Mouse (Mus musculus) neutrophil, adult 5-6 weeks (primary cell): ENCODE measurements at regions not wholly inside any gene's neighbourhood (a gene's known extent, or its start where the extent isn't known, plus 50 kb on each side); places are given as distances from the start of the nearest gene placed in this dataset.

Experiments used
- ATAC-seq: fragments of 151-379, 151-347 bp; 2 replicates; pipeline ENCODE4 v1.8.0; 2017; ENCODE audit warnings: mild to moderate bottlenecking, moderate TSS enrichment; ENCODE audit not compliant: insufficient number of reproducible peaks, poor library complexity, low FRiP score, severe bottlenecking; ENCODE audit errors: extremely low read depth

DNA sequence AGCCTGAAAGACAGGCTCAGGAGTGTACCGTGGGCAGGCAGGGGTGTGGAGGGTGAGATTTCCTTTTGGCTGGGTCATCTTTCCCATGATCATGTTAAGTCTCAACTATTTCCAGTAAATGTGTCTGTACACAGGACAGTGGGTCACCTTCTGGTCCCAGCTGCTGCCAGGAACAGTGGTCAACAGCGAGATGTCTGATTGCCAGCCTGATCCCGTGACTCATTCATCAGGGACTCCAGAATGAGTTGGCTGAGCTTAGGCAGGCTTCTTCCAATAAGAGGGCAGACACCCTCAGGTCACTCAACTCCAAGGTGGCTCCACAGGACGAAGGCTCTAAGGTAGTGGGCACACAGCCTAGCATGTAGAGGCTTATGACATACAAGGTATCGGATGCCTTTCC lies 228.9 kb downstream of the Sox9 start:
- ATAC-seq: no peak

DNA sequence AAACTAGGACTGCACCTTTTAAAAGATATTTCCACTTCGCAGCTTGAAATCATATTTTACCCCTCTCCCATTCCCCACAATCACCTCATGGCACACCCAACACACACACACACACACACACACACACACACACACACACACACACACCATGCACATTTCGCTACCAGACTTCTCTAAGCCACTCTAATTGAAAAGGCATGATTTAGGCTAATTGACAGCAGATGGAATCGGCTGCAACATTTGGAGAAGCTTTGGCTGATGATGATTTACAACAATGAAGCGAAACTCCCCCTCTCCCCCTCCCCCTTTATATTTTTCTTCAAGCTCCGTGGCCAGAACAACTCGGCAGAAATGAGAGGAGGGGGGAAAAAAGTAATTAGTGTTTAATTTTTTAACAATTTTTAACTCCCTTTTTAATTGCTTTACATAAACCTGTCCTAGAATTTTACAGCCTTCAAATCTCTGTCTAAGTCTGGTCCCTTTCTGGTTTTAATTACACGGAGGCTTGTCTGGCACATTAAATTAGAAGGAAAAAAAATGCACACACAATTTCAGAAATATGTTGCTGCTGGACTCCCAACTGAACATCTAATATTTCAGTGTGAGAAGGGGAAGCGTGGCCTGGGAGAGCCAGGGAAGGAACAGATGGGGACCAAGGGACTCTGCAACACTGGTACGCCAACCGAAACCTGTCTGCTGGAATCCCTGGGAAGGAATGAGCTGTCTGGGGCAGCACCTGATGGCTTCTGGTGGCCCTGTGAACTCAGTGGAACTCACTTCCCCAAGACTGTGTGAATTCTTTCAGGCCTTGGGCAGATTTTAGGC lies 232.4 kb downstream of the Sox9 start:
- ATAC-seq: no peak

DNA sequence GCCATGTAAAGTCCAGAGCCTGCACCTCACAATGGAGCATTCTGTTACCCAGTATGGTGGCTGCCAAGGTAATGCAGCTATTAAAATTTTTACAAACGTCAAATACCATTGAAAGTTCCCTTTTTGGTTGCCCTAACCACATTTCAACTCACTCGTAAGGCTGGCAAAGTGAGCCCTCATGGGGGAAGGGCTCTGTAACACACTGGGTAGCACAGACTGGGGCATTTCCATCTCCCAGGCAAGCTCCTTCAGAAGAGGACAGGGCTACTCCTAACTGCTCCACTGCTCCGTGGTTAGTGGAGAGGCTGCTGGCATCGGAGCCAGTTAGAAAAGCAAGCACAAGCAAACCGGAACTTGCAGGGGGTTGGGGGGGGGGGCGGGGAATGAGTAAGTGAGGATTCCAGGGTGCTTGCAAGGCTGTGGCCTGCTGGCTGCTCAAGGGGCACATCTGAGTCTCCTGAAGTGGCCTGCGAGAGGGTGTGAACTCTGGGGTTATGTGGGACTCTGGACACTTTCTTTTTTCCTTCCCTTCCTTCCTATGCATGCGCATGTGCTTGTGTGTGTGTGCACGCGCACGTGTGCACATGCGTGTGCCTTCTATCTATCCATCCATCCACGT lies 233.8 kb downstream of the Sox9 start:
- no peak for ATAC-seq

DNA sequence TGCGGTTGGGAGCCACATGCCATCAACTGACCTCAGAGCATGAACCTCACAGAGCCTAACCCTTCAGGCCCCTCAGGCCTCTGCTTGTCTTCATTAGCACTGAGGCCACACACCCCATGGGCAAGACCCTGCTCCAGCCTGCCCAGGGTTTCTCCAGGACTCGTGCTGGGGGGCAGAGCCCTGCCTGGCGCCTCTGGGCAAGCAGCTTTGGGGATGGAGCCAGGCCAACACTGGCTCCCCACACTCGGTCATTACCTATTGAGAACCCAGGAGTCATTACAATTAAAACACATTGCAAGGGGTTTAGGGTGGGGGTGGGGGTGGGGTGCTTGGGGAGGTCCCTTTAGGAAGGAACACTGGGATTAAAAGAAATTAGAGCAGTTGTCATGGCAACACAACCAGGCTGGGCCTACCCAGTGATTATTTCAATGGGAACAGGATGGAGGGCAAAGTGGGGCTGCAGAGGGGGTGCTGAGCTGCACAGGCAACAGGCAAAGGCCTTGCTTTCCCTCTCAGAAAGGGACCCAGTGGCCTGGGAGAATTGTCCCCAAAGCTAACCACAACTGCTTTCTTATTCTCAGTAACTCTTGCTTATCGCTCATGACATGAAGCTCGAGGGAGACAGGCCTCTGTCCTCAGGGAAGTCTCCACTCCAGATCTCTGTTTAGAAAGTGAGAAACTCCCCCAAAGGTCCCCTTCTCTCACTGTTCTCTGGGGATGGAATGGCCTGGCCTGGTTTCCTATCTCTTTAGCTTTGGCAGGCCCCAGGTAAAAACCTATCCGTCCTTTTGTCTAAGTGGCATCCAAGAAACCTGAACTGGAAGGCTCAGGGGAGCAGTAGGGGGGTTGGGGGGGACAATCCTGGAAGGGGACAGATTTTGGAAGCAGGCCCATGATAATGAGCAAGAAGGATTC lies 235.0 kb downstream of the Sox9 start:
- no peak for ATAC-seq

DNA sequence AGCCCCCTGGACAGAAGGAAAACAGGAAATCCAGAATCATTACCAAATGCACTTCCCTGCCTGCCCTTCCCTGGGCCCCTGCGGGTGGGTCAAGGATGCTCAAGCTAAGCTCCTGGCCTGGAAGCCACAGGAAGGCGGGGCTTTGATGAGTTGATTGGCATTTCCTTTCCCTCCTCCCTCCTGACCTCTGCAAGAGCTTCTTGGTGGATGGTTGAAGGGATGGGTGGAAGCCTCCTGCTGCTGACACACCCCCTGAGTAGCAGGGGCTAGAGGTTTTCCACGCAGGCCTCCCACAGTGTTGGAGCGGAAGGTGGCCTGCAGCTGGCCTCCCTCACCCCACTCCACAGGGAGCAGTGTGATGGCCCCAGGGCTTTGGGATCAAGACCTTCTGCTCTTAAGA lies 239.5 kb downstream of the Sox9 start:
- no peak for ATAC-seq

DNA sequence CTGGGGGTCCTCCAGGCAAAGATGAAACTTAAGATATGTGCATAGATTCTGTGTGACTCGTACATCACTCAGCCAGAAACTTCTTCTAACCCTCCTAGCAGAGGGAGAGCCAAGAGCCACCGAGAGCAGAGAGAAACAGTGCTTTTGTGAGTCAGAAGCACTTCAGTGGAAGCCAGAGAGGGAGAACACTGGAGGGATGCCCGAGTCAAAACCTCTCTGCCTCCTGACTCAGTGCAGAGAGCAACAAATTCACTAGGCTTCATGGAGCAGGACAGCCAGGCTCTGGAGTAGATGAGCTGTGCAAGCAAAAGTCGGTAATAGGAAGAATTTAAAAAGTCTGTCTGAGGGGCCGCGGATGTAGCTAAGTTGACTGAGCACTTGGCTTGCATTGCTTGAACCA lies 245.0 kb downstream of the Sox9 start:
- ATAC-seq: no peak

DNA sequence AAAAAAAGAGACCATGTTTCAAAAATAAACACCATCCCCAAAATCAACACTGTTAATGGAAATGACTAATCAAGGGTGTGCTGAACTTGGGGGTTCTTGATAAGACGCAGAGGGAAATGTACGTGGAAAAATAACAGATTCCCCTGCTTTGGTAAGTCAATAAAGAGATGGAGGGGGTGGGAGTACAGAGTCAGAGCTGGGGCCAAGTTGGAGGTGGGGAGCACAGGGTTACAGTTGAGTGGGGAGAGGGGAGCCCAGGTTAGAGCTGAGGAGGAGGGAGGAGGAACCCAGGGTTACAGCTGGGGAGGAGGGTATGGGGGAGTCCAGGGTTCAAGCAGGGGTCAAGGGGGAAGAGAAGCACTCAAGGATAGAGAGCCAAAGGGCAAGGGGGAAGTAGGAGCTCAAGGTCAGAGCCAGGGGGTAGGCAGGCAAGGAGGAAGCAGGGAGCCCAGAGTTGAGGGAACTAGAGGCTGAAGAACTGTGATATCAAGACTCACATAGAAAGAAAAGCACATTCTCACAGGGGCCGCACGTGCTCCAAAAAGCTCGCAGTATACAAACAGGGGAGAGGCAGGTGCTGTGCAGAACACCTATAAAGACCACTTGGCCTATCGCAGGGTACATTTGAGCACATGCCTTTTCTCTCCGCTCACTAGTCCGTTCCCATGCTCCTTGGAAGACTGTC lies 246.4 kb downstream of the Sox9 start:
- ATAC-seq: no peak

DNA sequence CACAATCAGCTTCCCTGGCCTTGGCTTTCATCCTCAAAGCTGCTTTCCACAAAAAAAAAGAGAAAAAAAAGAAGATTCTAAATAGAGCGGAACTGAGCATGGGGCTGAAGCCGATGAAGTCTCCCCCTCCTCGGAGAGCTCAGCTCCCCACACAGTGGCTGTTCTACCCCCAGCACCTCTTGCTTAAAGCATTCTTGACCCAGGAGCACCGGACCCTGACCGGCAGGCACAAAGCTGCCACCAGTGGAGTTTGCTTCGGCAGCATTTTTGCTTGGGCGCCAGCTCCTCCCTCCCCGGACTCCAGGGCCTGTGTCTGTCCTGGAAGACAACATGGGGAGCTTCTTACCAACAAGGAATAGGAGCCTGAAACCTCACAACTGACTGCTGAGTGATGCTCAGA lies 249.4 kb downstream of the Sox9 start:
- ATAC-seq: no peak

DNA sequence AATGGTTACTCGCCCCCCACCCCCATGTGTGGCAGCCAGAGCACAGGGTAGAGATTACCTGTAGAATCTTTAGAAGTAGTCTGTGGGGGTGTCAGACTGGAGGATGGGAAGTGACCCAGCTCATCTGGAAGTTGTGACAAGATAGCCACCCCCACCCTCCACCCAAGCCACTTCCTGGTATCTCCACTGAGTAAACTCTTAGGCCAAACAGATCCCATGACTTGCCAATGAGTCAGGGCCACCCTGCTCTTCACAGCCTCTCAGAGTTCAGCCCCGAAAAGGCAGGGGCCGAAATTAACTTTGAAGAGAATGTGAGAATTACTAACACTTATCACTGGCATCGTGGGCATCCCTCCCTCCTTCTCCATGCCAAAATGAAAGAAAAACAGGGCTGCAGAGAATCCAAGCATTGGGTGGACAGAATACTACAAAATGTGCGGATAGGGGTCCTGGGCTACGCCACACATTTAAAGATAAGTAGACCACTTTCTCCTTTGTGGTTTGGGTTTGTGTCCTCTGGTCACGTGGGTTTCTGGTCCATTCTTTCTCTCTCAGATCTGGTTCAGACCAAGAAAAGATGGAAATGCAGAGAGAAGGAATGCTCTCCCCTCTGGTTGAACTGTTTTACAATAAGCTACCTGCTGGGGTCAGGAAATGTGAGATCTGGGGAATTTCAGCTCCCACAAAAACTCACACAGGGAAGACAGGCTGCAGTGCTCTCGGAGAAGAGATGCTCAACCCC lies 250.6 kb downstream of the Sox9 start:
- ATAC-seq: no peak

DNA sequence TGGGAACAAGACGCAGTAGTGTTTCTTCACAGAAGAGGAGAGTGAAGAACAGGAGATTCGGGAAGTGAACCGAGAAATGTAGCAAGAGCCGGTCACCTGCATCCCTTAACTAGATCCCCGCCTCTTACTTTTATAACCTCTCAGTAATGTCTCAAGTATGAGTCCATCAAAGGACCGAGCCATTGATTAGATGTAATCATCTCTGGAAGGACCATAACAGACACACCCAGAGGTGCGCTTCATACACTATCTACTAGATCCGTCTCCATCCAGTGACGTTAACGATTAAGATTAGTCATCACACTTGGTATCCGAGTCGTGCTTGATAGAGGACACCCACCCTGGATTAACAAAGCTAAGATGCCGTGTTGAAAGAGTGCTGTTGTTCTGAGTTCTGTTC lies 252.9 kb downstream of the Sox9 start:
- no peak for ATAC-seq

DNA sequence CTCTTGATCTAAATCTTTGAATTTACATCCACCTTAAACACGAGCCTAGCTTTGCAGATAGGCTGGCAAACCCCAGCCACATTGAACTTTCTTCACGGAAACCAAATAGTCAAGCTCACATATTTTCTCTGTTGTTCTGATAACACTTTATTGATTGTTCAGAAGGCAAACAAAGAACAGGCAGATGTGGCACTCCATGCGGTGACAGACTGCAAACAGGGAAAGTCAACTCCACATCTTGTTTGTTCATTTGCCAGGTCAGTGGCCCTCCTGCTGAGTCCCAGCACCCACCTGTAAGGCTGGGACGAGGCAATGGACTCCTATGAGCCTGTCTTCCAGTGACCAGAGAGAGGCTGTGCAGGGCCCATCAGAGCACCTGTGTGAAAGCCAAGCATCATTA lies 255.7 kb downstream of the Sox9 start:
- no peak for ATAC-seq

DNA sequence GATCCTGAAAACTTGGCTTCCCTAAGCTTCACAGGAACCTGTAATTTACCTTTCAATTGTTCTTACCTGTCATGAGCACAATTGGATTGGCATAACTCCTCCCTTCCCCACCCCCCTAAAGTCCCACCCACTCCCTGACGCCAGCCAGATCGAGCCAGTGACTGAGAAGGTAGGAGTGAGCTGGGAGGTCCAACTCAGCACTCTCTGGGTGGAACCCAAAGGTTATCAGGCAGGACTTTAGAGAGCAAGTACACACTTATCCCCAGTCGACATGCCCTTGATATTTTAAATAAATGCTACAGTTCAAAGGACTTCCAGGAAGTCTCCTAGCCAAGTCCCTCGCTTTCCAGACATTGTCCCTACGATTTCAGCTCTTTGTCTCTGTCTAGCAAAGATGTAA lies 260.7 kb downstream of the Sox9 start:
- ATAC-seq: no peak

DNA sequence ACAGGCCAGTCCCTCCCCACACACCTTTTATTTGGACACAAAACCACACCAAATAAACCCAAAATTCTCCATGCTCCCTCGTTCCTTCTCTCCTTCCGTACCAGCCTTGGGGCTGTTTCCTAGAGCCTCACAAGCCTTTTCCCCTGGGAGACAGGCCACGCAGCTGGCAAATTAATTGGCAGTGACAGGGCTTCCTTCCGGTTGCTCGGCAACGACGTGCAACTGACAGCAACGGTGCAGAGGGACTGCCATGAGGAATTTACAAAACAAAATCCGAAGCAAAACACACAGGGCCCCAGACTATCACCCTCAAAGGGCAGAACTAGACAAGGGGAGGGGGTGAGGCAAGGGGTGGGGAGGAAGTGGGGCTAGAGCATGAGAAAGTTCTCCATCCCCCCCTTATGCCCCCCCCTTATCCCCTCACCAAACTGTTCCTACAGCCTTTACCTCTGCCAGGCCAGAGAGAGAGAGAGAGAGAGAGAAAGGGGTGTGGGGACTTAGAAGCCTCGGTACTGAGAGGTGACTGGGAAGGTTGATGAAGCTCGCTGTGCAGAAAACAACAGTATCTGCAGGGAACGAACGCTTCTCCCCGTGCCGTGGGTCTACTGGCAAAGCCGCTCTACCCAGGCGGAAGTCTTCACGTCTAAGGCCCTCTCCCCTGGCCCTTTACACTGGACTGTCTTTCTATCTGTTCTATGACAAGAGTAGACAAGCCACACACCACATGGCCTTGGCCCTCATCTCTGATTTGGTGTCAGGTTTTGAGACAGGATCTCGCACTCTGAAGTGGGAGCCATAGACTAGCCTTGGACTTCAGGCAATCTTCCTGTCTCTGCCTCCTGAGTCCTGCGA lies 264.4 kb downstream of the Sox9 start:
- ATAC-seq: no peak

DNA sequence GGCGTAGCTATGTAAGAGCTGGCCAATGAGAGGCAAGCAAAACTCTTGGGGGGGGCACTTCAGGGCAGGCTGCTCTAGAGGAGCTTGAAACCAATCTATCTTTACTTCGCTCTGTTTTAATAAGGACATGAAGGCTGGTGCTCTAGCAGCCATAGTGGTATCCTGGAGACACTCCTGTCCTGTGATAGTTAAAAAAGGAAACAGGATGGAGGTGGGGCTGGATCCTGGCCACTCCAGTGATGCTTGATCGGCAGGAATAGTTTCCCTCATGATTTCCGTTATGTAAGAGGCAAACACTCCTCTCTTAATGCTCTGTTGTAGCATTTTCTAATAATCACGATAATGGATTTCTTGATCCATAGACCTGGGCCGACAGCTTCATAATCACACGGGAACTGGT lies 266.1 kb downstream of the Sox9 start:
- no peak for ATAC-seq

DNA sequence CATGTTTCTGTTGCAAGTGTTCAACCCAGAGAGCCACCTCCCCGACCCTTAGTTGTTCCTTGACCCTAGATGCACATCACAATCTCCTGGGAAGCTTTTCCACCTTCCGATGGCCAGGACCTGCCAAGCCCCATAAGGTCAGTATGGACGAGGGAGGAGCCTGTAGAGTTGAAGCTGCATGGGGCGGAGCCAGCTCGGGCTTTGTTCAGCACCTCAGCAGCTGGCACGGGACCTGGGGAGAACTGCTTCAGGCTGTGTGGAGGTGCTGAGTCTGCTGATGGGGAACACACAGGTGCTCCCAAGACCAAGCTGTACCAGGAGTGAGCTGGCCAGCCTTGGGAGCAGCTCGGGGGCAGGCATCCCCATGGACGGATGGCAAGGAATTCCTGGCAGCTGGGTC lies 267.6 kb downstream of the Sox9 start:
- no peak for ATAC-seq

DNA sequence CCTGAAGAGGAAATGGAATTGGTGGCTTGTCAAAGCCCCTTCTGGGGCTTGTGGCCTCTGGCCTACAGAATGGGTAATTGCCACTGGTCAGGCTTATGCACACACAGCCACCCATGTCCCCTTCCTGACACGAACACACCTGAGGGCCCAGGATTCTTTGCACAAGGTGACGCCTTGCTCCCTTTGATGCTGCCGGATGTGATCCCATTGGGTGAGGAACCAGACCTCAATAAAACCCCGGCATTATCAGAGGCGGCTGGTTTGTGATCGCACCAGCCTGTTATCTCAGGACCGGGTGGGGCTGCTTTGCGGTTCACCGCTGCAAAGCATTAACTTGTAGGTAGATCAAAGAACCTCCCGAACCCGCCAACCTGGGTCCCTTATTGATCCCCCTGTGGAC lies 270.5 kb downstream of the Sox9 start:
- ATAC-seq: no peak

DNA sequence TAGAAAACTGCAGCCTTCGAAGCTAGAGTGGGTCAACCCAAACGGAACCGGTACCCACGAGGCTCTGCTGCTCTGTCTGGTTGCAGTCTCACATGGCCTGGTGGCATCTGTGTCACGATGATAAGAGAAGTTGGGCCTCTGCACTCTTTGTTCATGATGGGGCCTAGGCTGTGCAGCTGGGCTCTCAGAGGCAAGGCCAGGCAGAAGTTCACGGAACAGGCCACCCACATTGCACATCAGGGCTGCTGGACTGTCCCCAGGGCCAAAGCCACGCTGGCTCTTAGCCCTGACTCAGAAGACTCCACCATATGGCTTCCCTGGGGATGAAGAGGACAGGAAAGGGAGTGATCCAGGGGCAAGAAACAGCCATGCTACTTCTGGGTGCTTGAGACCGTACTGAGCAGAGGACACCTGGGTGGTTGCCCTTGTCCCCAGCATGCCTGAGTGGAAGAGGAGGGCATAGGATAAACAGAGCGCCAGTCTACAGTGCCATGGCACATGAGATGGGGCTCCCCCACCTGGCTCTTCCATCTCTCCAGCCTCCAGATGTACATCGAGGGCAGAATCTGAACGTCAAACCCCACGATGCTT lies 274.1 kb downstream of the Sox9 start:
- no peak for ATAC-seq
